8 mouse cellular contexts compared by ENCODE assay signal in the genomic region with DNA sequence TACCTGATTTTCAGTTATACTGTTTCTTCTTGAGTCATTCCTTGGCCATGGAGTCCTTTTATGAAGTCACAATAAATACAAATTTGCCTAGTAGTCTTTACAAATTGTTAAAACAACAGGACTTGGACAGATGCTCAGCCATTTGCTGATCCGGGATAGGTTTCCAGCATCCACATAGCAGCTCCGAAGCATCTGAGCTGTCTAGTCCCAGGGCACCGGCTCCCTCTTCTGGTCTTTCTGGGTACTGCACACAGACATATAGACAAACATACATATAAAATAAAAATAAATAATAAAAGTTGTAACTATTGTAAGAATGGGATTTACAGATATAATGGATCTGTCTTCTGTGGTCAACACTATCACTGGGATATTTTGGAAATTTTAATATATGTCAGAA.
DNase-seq lines count a peak whose midpoint lies in the region; ATAC-seq and TF ChIP-seq lines count a peak whose summit lies in the region.

No protein-coding gene starts in this region.

- intact Hi-C loops in heart, adult 2 months (cut with DNase I), result no loop called here

- H3K36me3 ChIP-seq in heart, adult 2 months (ENCODE audit: control insufficient read depth, insufficient read depth, low read length), result no peaks in the 10 kb centered on the region
- no peaks in the 10 kb centered on the region for H3K36me3 ChIP-seq in heart, embryonic 10.5 days
- H3K36me3 ChIP-seq in thymus, adult 2 months (ENCODE audit: control insufficient read depth, insufficient read depth, low read length), result no peaks in the 10 kb centered on the region

- 67% methylated on average over 3 of the region's 3 CpGs for WGBS in heart, adult 2 months
- 56% methylated on average over 3 of the region's 3 CpGs for WGBS in heart, embryonic 10.5 days
- whole genome bisulfite sequencing in thymus, adult 2 months, result 75% methylated on average over 3 of the region's 3 CpGs

- H3K9ac ChIP-seq in heart, adult 2 months (ENCODE audit: low read depth, low read length), result no peak overlapping the region

- no peaks in the 10 kb centered on the region for H3K27me3 ChIP-seq in heart, adult 2 months (ENCODE audit: control insufficient read depth, insufficient read depth, low read length)
- no peaks in the 10 kb centered on the region for H3K27me3 ChIP-seq in heart, embryonic 10.5 days (ENCODE audit: insufficient read depth, poor library complexity, severe bottlenecking)
- no peaks in the 10 kb centered on the region for H3K27me3 ChIP-seq in thymus, adult 2 months (ENCODE audit: control insufficient read depth, insufficient read depth, low read length)

- no peaks in the 10 kb centered on the region for H3K9me3 ChIP-seq in heart, embryonic 10.5 days

- peak; percentile 82 for TF ChIP-seq CTCF in heart, adult 2 months (IDR thresholded peaks at IDR 0.05)
- no peak for TF ChIP-seq CTCF in thymus, adult 2 months (IDR thresholded peaks at IDR 0.05; ENCODE audit: borderline replicate concordance, control insufficient read depth, extremely low read depth, insufficient read depth, low read length, poor library complexity)

- no peak for TF ChIP-seq EP300 in heart, adult 2 months (IDR thresholded peaks at IDR 0.05; ENCODE audit: insufficient read depth, low read depth, low read length)

- no peaks in the 10 kb centered on the region for H3K4me1 ChIP-seq in heart, adult 2 months (ENCODE audit: control insufficient read depth, insufficient read depth, low read length)
- H3K4me1 ChIP-seq in heart, embryonic 10.5 days, result peaks cover 5% of the 10 kb centered on the region; the same call in 1 of the 2 replicates
- H3K4me1 ChIP-seq in thymus, adult 2 months (replicated peaks; ENCODE audit: control insufficient read depth, insufficient read depth, low read length), result peaks cover 21% of the 10 kb centered on the region

- no peak for DNase-seq in heart, adult 2 months
- no peak for DNase-seq in heart, embryonic 10.5 days (ENCODE audit: low spot score)
- peak; percentile 47 for DNase-seq in thymus, adult 2 months
- no peak for DNase-seq in thymus, adult 18-20 months
- DNase-seq in embryo, embryonic 9.5 days (ENCODE audit: extremely low spot score), result peak; percentile 21
- DNase-seq in retina, embryonic 14.5 days (ENCODE audit: low spot score), result peak; percentile 42
- no peak for DNase-seq in cerebellum, adult 11-12 months

- H3K27ac ChIP-seq in heart, adult 2 months, result no peak overlapping the region
- no peak overlapping the region for H3K27ac ChIP-seq in heart, embryonic 10.5 days
- H3K27ac ChIP-seq in thymus, adult 2 months (ENCODE audit: control insufficient read depth, insufficient read depth, low read length), result no peak overlapping the region

- no peak for TF ChIP-seq POLR2A in heart, adult 2 months (IDR thresholded peaks at IDR 0.05; ENCODE audit: insufficient read depth, low read depth, low read length)
- TF ChIP-seq POLR2A in thymus, adult 2 months (IDR thresholded peaks at IDR 0.05; ENCODE audit: control insufficient read depth, extremely low read depth, insufficient read depth, low read length, poor library complexity), result no peak

- ATAC-seq in megakaryocyte-erythroid progenitor cell, adult 5-6 weeks (replicated peaks; ENCODE audit: low FRiP score, low TSS enrichment, poor library complexity, severe bottlenecking), result no peak

- no peaks in the 10 kb centered on the region for H3K79me2 ChIP-seq in heart, adult 2 months (replicated peaks; ENCODE audit: control insufficient read depth, insufficient read depth, low read length)

- no peak overlapping the region for H3K4me3 ChIP-seq in heart, adult 2 months
- H3K4me3 ChIP-seq in heart, embryonic 10.5 days, result no peak overlapping the region
- no peak overlapping the region for H3K4me3 ChIP-seq in thymus, adult 2 months (ENCODE audit: control insufficient read depth, insufficient read depth, low read length)

Comparison
In these comparisons a context has a peak if more than half of its experiments do, and no peak if none do; other contexts are left out.
1. DNase-seq: peak in thymus, adult 2 months (single experiment), embryo, embryonic 9.5 days (single experiment) and retina, embryonic 14.5 days (single experiment); none in heart, adult 2 months (0 of 2), heart, embryonic 10.5 days (single experiment), thymus, adult 18-20 months (0 of 2) and cerebellum, adult 11-12 months (single experiment).